Mouse (Mus musculus): ENCODE data around the gene Rgcc.

The Rgcc gene

DNA sequence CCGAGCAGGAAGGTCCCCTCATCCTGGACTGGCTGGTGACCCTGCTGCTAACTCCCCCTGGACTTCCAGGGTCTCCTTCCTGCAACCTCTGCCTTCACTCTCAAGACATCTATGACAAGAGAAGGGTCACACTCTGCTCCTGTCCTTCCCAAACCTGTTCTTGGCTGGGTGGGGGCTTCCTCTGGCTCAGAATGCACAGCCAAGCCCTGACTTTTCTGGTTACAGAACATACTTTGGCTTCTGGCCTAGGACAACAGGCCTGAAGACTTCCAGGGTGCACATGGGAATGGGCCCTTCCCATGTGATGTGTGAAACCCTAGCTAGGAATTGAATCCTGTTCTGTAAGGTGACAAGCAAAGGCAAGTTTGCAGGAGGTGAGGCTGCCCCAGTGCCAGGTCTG lies 22.0 kb downstream of the Rgcc start:
- no peak for DNase-seq (ENCODE audit: low read depth, low spot score)

- DNase-seq (ENCODE audit: low read depth, low spot score), result no peak
Measured at GRCm38 (mm10) chr14:79278927-79279326, 22.5 kb downstream of the Rgcc start.

GRCm38 (mm10) chr14:79277922-79278321 lies 23.5 kb downstream of the Rgcc start:
- DNase-seq (ENCODE audit: low read depth, low spot score), result no peak

GRCm38 (mm10) chr14:79275870-79276395 lies 25.5 kb downstream of the Rgcc start:
- no peak for DNase-seq (ENCODE audit: low read depth, low spot score)

DNA sequence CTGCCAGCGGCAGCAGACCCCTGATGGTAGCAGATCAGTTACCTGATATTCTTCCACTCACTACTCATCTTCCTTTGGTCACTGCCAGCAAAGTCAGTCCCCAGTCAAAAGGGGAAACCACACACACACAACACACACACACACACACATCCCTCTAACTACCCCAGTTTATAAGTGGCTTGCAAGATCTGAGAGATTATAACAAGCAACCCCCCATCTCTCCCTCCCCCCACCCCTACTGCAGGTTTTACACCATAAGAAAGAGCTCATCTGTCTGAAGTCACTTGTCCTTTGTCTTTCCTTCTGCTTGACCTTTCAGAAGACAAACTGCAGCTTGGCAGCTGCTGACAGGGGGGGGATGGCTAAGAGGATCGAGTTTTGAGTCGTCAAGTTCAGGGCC lies 26.0 kb downstream of the Rgcc start:
- no peak for DNase-seq (ENCODE audit: low read depth, low spot score)

- DNase-seq (ENCODE audit: low read depth, low spot score), result no peak
Measured at GRCm38 (mm10) chr14:79273697-79274477, 27.6 kb downstream of the Rgcc start.

DNA sequence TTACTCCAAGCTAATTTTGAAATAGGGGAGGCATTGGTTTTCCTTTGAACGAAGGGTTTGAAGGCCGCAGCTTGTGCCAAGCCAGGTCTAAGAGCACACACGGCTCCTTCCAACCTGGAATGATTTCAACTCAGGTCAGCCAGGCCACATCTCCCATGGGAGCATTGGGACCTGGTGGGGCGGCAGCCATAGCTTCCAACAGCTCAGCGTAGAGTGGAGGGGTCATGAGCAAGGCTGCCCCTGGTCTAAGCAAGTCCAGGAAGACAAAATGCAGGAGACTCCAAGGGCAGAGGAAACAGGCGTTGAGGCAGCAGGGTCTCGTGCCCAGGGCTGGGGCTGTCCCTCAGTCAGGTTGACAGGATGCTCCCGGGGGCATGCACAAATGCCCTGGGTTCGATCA lies 28.5 kb downstream of the Rgcc start:
- no peak for DNase-seq (ENCODE audit: low read depth, low spot score)

DNA sequence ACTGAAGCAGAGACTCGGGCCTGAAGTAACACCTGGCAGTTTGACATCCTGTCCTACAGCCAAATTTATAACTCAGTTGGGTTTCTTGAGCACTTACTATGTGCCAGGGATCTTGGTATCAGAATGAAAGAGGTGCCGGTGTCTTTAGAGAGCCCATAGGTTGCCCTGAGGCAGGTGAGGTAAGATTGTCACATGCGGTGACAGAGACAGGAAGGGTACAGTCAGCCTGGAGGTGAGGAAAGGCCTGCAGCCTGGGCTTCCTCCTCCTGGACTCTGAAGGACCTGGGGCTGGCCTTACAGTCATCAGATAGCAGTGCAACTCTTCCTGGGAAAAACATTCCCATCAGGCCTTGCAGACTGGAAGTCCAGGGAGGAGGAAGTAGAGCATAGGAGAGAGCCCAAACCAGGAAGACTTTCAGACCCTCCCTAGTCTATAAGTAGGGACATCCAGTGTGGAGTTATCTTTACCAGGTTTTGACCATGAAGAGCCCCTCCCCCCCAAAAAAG lies 29.2 kb downstream of the Rgcc start:
- no peak for DNase-seq (ENCODE audit: low read depth, low spot score)

- no peak for DNase-seq (ENCODE audit: low read depth, low spot score)
Measured at GRCm38 (mm10) chr14:79269551-79269950, 31.9 kb downstream of the Rgcc start.

DNA sequence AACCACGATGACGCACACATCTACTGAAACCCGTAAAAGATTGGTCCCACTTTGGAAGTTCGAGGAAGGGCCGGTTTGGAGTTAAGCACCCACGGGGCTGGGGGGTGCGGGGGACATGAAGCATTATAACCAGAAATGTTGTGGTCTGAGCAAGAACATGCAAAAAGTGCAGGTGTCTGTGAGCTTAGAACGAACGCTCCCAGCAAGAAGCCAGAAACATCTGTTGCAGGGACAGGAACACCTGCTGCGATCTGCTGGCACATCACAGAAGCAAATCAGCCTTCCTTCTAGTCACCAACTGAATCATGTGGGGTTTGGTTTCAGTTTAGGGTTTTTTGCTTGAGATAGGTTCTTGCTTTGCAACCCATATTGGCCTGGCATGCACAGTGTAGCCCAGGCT lies 33.6 kb downstream of the Rgcc start:
- DNase-seq (ENCODE audit: low read depth, low spot score), result no peak

DNA sequence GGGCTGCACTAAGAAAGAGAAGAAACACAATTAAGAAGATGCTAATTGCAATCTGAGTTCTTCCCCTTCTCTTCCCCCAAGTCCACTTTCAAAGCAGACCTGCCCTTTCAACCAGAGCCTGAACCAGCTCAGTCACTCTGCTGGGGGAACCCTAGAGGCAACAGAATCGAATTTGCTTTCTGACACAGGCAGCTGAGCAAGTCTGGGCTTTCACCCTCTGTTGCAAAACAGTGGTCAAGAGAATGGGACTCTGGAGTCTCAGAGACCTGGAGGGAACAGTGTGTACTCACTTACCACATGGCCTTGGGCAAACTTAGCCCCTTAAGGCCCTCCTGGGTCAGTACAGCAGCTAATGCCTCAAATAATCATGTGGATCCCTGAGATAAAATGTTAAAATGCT lies 34.1 kb downstream of the Rgcc start:
- no peak for DNase-seq (ENCODE audit: low read depth, low spot score)

- no peak for DNase-seq (ENCODE audit: low read depth, low spot score)
Measured at GRCm38 (mm10) chr14:79266408-79266807, 35.0 kb downstream of the Rgcc start.

DNA sequence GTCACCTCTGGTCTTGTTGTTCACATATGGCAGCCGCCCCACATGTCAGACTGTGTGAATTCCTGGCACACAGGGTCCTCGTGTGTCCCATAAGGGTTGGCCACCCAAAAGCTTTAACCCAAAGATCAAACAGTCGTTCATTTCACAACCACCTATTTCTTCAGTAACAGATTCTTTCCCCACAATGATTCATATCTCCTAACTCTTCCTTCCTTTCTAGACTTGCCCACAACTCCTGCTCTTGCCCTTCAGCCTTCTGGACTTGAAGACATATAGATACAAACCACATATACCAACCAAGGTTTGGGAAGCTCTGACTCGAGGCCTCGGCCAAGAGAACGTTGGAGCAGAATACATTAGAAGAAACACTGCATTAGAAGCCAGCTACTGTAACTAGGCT lies 35.7 kb downstream of the Rgcc start:
- DNase-seq (ENCODE audit: low read depth, low spot score), result no peak

- no peak for DNase-seq (ENCODE audit: low read depth, low spot score)
Measured at GRCm38 (mm10) chr14:79263321-79263720, 38.1 kb downstream of the Rgcc start.

DNA sequence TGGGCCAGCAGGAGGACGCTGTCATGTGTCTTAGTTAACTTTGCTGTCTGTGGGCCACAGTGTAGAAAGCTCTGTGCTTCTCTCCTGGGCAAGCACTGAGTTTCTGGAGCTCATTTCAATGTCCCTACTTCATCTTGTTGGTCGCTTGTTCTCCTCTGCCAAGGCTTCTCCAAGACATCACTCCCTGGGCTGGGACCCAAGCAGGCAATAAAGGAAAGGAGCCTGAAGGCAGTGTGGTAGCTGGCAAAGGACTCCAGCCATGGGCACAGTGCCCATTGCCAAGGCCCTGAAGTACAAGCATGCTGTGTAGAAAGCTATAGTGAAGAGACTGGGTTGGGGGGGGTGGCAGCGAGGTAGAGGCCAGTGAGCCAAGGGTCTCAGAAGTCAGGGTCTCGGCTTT lies 38.8 kb downstream of the Rgcc start:
- no peak for DNase-seq (ENCODE audit: low read depth, low spot score)

GRCm38 (mm10) chr14:79259062-79259779 lies 42.2 kb downstream of the Rgcc start:
- DNase-seq (ENCODE audit: low read depth, low spot score), result no peak

- no peak for DNase-seq (ENCODE audit: low read depth, low spot score)
Measured at GRCm38 (mm10) chr14:79256656-79257055, 44.8 kb downstream of the Rgcc start.

GRCm38 (mm10) chr14:79255786-79256185 lies 45.7 kb downstream of the Rgcc start:
- DNase-seq (ENCODE audit: low read depth, low spot score), result no peak

DNA sequence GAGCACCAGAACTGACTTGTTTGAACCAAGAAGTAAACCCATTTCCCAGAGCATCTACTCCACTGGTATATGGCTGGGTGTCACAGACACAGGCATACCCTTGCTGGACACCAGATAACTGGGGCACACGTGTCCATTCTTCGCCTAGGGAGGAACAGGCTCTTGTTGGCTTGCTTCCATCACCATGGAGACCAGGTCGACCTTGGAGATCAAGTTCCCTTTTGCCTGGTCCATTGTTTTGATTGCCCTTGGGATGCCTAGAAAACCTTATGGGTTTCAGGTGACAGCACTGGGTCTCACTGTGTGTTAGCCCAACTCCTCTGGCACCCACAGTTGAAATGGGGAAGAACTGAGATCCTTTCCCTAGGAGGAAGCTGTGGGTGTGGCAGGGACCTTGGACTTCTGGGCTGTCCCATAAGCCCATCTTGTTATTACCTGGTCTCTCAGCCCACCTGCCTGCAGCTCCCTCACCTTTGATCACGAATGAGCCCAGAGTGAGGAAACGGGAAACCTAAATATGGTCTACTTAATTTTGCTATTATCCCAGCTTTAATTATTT lies 49.6 kb downstream of the Rgcc start:
- DNase-seq (ENCODE audit: low read depth, low spot score), result no peak

DNA sequence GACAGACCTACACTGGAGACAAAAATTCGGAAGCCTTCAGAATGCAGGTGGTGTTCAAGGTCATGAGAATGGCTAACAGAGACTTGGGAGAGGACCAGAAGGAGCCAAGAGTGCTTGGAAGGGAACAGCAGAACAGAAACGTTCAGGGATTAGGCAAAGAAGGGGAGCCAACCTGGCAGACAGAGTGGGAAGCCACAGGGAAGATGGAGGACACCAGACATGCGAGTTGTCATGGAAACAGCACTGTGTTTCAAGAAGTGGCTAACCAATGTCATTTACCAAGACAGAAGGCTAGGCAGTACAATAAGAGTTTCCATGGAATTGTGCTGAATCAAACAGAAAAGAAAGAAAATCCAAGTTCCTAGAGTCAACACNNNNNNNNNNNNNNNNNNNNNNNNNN lies 56.9 kb downstream of the Rgcc start:
- no peak for DNase-seq (ENCODE audit: low read depth, low spot score)

DNA sequence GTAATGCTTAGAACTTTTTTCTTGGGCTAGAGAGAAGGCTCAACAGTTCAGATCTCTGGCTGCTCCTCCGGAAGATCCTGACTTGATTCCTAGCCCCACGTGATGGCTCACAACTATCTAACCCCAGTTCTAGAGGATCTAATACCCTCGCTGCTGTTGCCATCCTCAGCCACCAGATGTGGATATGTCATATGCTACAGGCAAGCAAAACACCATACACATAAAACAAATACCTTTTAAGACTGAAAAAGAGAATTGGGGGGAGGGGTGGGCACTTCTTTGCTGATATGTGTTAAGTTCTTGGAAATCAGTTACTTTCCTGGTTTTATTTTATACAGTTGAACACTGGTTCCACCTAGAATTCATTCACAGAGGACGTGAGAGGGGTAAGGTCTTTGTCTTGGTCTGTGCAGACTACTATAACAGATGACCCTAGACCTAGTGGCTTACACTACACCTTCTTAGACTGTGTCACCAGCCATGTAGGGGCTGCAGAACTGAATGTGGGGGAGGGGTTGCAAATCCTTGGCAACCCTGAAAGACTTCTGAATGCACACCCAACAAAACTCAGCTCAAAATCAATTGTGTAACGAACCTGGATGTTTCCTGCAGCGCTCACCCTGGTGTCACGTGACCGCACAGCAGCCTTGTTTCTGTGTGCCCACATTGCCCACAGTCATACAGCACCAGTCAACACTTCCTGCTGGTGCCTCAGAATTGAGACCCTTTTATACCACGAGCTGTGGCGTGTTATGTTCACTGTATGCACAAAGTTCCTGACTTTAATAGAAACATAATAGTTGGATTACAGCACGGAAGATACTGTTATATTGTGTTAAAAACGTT lies 58.2 kb downstream of the Rgcc start:
- no peak for DNase-seq (ENCODE audit: low read depth, low spot score)

DNA sequence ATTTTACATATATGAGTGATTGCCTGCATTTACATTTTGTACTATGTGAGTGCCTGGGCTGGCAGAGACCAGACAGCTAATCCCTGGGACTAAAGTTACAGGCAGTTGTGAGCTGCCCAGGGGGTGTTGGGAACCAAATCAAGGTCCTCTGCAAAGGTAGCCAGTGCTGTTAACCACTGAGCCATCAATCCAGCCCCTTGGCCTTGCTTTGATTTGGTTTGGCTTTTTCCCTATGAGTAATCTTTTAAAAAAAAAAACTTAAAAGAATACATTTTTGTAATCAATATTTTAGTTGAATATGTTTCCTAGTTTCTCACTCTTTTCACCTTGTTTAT lies 59.1 kb downstream of the Rgcc start:
- no peak for DNase-seq (ENCODE audit: low read depth, low spot score)
